Mouse (Mus musculus): Measurements from ENCODE around the gene Ly6g5b. TPM values are rescaled to one million over a fixed set of nuclear protein-coding genes. Genes with fewer than 3 reads are reported as not detected.

The Ly6g5b gene
- total and polyA plus RNA-seq, 2 experiments from 2014 or later: not detected

DNA sequence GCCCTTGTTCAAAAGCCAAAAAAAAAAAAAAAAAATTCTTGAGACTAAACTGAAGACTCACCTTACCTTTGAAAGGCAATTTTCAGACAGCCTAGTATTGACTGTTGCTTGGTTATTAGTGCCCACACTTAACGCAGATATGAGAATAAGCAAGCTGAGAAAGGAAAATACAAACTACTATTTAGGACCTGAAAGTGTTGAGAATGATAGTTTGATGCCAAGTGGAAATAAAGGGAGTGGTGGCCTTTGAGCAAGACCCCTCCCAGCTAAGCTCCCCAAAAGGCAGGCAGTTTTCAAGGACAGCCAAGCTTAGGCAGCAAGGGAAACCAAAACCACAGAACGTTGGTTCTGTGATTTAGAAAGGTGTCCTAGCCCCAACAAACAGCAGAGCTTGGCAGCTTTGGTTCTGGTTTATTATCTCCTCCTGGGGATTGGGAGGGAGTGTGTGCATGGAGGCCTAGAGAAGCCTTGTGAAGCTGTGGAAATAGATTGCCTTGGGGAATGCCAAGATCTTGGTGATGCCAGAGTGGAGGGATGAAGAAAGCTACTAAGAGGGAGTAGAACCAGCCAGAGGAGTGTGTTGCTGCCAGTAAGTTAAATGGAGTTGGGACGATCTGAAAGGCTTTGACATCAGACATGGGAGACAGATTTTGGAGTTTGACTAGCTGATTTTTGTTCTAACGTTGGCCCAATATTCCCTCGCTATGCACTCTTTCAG lies 32.9 kb upstream of the Ly6g5b start:
- Histone ChIP-seq H3K27me3 (ENCODE audit: control insufficient read depth, insufficient read depth, low read length) (no peaks in the 10 kb centered on the region), H3K9me3 (replicated peaks; ENCODE audit: control insufficient read depth, low read length) (no peaks in the 10 kb centered on the region), H3K4me2 (ENCODE audit: low read depth, low read length) (no peak overlapping the region), H3K36me3 (replicated peaks; ENCODE audit: control insufficient read depth, insufficient read depth, low read length) (peaks cover 98% of the 10 kb centered on the region), H3K4me3 (ENCODE audit: low read depth, low read length) (no peak overlapping the region), H3K4me1 (ENCODE audit: control insufficient read depth, insufficient read depth) (no peaks in the 10 kb centered on the region), H3K27ac (ENCODE audit: low read depth) (no peak overlapping the region), H3K9ac (replicated peaks; ENCODE audit: low read depth, low read length) (no peak overlapping the region)
- DNase-seq (ENCODE audit: low spot score) (no peak), ATAC-seq (ENCODE audit: insufficient read depth, low read depth) (no peak)
- WGBS: 67% methylated on average over 5 of the region's 5 CpGs
- TF ChIP-seq CTCF (IDR thresholded peaks at IDR 0.05; ENCODE audit: low read depth): no peak
- no peak for TF ChIP-seq EP300 (IDR thresholded peaks at IDR 0.05; ENCODE audit: low read depth)

DNA sequence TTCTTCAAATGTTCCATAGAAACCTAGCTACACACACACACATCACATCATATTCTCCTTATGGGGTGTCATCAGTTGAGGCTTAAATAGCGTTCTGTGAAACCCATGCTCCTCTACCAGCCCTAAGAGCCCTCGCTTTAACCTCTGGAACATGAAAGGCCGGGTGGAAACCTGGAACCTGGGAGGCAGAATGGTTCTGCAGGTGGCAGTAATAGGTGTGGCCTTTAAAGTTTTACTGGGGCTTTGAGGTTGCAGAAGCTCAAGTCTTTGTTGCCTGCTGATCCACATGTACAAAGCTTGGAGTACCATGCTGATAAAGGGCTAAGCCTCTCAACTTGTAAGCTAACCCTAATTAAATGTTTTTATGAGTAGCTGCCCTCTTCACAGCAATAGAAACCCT lies 32.1 kb upstream of the Ly6g5b start:
- H3K27ac ChIP-seq (ENCODE audit: low read depth): no peak overlapping the region
- WGBS: 64% methylated on average over 3 of the region's 3 CpGs
- no peak for ATAC-seq (ENCODE audit: insufficient read depth, low read depth)

DNA sequence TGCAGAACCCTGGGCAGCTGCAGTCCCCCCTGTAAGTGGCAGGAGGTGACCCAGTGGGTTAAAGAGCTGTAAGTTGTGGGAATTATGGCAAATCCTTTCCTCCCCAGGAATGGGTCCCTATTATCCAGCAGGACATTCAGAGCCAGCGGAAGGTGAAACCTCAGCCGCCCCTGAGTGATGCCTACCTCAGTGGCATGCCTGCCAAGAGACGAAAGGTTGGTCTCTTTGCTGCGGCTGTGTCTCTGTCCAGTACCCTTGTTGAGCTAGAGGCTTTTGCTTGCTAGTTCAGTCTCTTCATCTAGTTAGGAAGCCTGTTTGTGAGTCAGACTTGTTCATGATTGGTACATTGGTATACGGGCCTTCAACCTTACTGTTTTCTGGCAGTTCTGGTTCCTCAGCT lies 30.9 kb upstream of the Ly6g5b start:
- no peak overlapping the region for H3K4me3 ChIP-seq (ENCODE audit: low read depth, low read length)
- peaks cover 98% of the 10 kb centered on the region for H3K36me3 ChIP-seq (replicated peaks; ENCODE audit: control insufficient read depth, insufficient read depth, low read length)
- DNase-seq (ENCODE audit: low spot score): no peak
- H3K4me1 ChIP-seq (ENCODE audit: control insufficient read depth, insufficient read depth): no peaks in the 10 kb centered on the region
- no peak for TF ChIP-seq CTCF (IDR thresholded peaks at IDR 0.05; ENCODE audit: low read depth)
- no peak for TF ChIP-seq EP300 (IDR thresholded peaks at IDR 0.05; ENCODE audit: low read depth)
- no peak for ATAC-seq (ENCODE audit: insufficient read depth, low read depth)
- H3K27me3 ChIP-seq (ENCODE audit: control insufficient read depth, insufficient read depth, low read length): no peaks in the 10 kb centered on the region
- WGBS: 80% methylated on average over 5 of the region's 5 CpGs
- no peak overlapping the region for H3K9ac ChIP-seq (replicated peaks; ENCODE audit: low read depth, low read length)
- H3K4me2 ChIP-seq (ENCODE audit: low read depth, low read length): no peak overlapping the region
- no peak overlapping the region for H3K27ac ChIP-seq (ENCODE audit: low read depth)
- H3K9me3 ChIP-seq (replicated peaks; ENCODE audit: control insufficient read depth, low read length): no peaks in the 10 kb centered on the region

More for the DNA sequence above, 32.1 kb upstream of the Ly6g5b start:
- no peak overlapping the region for H3K4me2 ChIP-seq (ENCODE audit: low read depth, low read length)
- no peak for DNase-seq (ENCODE audit: low spot score)
- no peaks in the 10 kb centered on the region for H3K4me1 ChIP-seq (ENCODE audit: control insufficient read depth, insufficient read depth)
- H3K9ac ChIP-seq (replicated peaks; ENCODE audit: low read depth, low read length): no peak overlapping the region
- peaks cover 98% of the 10 kb centered on the region for H3K36me3 ChIP-seq (replicated peaks; ENCODE audit: control insufficient read depth, insufficient read depth, low read length)
- no peaks in the 10 kb centered on the region for H3K27me3 ChIP-seq (ENCODE audit: control insufficient read depth, insufficient read depth, low read length)
- H3K9me3 ChIP-seq (replicated peaks; ENCODE audit: control insufficient read depth, low read length): no peaks in the 10 kb centered on the region
- no peak overlapping the region for H3K4me3 ChIP-seq (ENCODE audit: low read depth, low read length)
- TF ChIP-seq CTCF (IDR thresholded peaks at IDR 0.05; ENCODE audit: low read depth): no peak

DNA sequence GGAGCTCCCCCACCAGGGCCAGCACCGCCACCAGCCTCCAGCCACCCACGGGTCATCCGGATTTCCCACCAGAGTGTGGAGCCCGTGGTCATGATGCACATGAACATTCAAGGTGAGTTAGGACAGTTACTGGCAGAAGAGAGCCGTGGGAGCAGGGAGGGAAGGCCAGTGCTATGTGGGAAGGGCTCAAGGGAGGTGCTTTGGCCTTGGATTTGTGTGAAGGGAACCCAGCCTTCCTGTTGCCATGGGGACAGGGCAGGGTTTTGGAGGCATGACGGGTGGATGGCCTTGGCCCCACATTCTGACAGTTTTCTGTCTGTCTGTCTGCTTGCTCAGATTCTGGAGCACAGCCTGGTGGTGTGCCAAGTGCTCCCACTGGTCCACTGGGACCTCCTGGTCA lies 26.7 kb upstream of the Ly6g5b start:
- no peak overlapping the region for H3K27ac ChIP-seq (ENCODE audit: low read depth)

DNA sequence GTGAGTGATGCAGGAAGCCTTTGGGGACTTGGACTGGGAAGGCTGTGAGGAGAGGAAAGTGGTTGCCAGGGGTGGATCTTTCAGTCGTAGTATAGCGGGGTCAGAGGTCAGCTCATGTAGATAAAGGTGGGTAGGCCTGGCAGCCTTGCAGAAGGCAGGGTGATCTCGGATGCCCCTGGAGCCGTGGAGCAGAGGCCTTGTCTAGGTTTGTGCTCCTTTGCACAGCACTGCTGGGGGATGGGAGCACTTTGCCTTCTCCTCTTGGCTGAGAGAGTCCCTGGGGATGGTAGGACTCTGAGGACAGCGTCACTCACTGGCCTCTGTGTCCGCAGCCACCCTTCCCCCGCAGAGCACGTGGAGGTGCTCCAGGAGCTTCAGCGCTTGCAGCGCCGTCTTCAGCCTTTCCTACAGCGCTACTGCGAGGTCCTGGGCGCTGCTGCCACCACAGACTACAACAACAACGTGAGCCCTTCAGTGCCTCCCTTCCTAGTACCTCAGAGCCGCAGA lies 25.3 kb upstream of the Ly6g5b start:
- H3K27ac ChIP-seq (ENCODE audit: low read depth): no peak overlapping the region
- H3K4me3 ChIP-seq (ENCODE audit: low read depth, low read length): no peak overlapping the region
- TF ChIP-seq CTCF (IDR thresholded peaks at IDR 0.05; ENCODE audit: low read depth) (no peak), EP300 (IDR thresholded peaks at IDR 0.05; ENCODE audit: low read depth) (no peak)
- H3K4me2 ChIP-seq (ENCODE audit: low read depth, low read length): no peak overlapping the region
- 77% methylated on average over 16 of the region's 16 CpGs for WGBS
- no peaks in the 10 kb centered on the region for H3K9me3 ChIP-seq (replicated peaks; ENCODE audit: control insufficient read depth, low read length)
- H3K27me3 ChIP-seq (ENCODE audit: control insufficient read depth, insufficient read depth, low read length): no peaks in the 10 kb centered on the region
- H3K4me1 ChIP-seq (ENCODE audit: control insufficient read depth, insufficient read depth): no peaks in the 10 kb centered on the region; the same call in 1 of the 2 replicates
- no peak for ATAC-seq (ENCODE audit: insufficient read depth, low read depth)
- H3K9ac ChIP-seq (replicated peaks; ENCODE audit: low read depth, low read length): no peak overlapping the region
- H3K36me3 ChIP-seq (replicated peaks; ENCODE audit: control insufficient read depth, insufficient read depth, low read length): peaks cover 74% of the 10 kb centered on the region
- no peak for DNase-seq (ENCODE audit: low spot score)

More for the DNA sequence above, 26.7 kb upstream of the Ly6g5b start:
- Histone ChIP-seq H3K4me1 (ENCODE audit: control insufficient read depth, insufficient read depth) (no peaks in the 10 kb centered on the region; the same call in 1 of the 2 replicates), H3K36me3 (replicated peaks; ENCODE audit: control insufficient read depth, insufficient read depth, low read length) (peaks cover 88% of the 10 kb centered on the region), H3K9me3 (replicated peaks; ENCODE audit: control insufficient read depth, low read length) (no peaks in the 10 kb centered on the region), H3K4me3 (ENCODE audit: low read depth, low read length) (no peak overlapping the region), H3K9ac (replicated peaks; ENCODE audit: low read depth, low read length) (no peak overlapping the region), H3K27me3 (ENCODE audit: control insufficient read depth, insufficient read depth, low read length) (no peaks in the 10 kb centered on the region), H3K4me2 (ENCODE audit: low read depth, low read length) (no peak overlapping the region)
- 84% methylated on average over 6 of the region's 6 CpGs for WGBS
- ATAC-seq (ENCODE audit: insufficient read depth, low read depth) (no peak), DNase-seq (ENCODE audit: low spot score) (no peak)
- TF ChIP-seq CTCF (IDR thresholded peaks at IDR 0.05; ENCODE audit: low read depth): no peak
- TF ChIP-seq EP300 (IDR thresholded peaks at IDR 0.05; ENCODE audit: low read depth): no peak

DNA sequence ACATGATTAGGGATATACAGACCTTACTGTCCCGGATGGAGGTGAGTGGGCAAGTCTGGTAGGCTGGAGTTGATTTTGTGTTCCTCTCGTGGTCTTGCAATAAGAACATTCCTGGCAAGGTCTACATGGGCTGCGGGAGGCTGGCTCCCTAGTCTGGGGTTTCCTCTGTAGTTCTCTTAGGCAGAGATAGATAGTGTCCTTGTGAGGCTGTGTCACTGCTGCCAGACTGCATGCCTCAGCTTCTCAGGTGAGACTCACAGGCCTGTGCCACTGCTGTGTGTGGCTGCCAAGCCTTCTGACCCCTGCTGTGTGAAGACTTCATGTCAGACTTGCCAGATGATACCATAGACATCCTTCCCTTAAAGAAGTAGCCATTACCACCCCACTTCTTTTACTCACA lies 24.0 kb upstream of the Ly6g5b start:
- Histone ChIP-seq H3K4me3 (ENCODE audit: low read depth, low read length) (no peak overlapping the region), H3K4me1 (ENCODE audit: control insufficient read depth, insufficient read depth) (no peaks in the 10 kb centered on the region; the same call in 1 of the 2 replicates), H3K36me3 (replicated peaks; ENCODE audit: control insufficient read depth, insufficient read depth, low read length) (peaks cover 61% of the 10 kb centered on the region), H3K9me3 (replicated peaks; ENCODE audit: control insufficient read depth, low read length) (no peaks in the 10 kb centered on the region), H3K4me2 (ENCODE audit: low read depth, low read length) (no peak overlapping the region), H3K27ac (ENCODE audit: low read depth) (no peak overlapping the region), H3K27me3 (ENCODE audit: control insufficient read depth, insufficient read depth, low read length) (no peaks in the 10 kb centered on the region), H3K9ac (replicated peaks; ENCODE audit: low read depth, low read length) (no peak overlapping the region)
- ATAC-seq (ENCODE audit: insufficient read depth, low read depth): no peak
- no peak for DNase-seq (ENCODE audit: low spot score)
- 86% methylated on average over 3 of the region's 3 CpGs for whole genome bisulfite sequencing
- no peak for TF ChIP-seq EP300 (IDR thresholded peaks at IDR 0.05; ENCODE audit: low read depth)
- no peak for TF ChIP-seq CTCF (IDR thresholded peaks at IDR 0.05; ENCODE audit: low read depth)

All from heart, postnatal 0 days (tissue).